Mouse (Mus musculus) cerebellum, adult 11 months (tissue): ENCODE measurements at regions not wholly inside any gene's neighbourhood (a gene's known extent, or its start where the extent isn't known, plus 50 kb on each side); places are given as distances from the start of the nearest gene placed in this dataset.
"Not testable (repeated sequence)": the region's sequence is repeated elsewhere in the genome, so short reads cannot be mapped to it uniquely, and the experiment has no call there.

Source experiments
- DNase-seq: peaks from one replicate; pipeline ENCODE4 v3.0.0; 2022

GRCm38 (mm10) chr8:35020480-35020879 lies 745.1 kb upstream of the Gm19410 start:
- DNase-seq = no peak

- DNase-seq = no peak
Observed at GRCm38 (mm10) chr8:35022649-35023048, 742.9 kb upstream of the Gm19410 start.

- DNase-seq = no peak
Observed at GRCm38 (mm10) chr8:35047798-35048197, 717.8 kb upstream of the Gm19410 start.

- DNase-seq = no peak
Observed at GRCm38 (mm10) chr8:35053444-35053843, 712.1 kb upstream of the Gm19410 start.

GRCm38 (mm10) chr8:35061048-35061447 lies 704.5 kb upstream of the Gm19410 start:
- no peak for DNase-seq

GRCm38 (mm10) chr8:35068228-35068627 lies 697.4 kb upstream of the Gm19410 start:
- DNase-seq = no peak

- no peak for DNase-seq
Observed at GRCm38 (mm10) chr8:35070246-35070989, 695.2 kb upstream of the Gm19410 start.

GRCm38 (mm10) chr8:35075971-35076370 lies 689.6 kb upstream of the Gm19410 start:
- DNase-seq = no peak

GRCm38 (mm10) chr8:35083161-35083560 lies 682.4 kb upstream of the Gm19410 start:
- DNase-seq = no peak

- no peak for DNase-seq
Observed at GRCm38 (mm10) chr8:35087070-35087469, 678.5 kb upstream of the Gm19410 start.

GRCm38 (mm10) chr8:35088380-35089244 lies 677.0 kb upstream of the Gm19410 start:
- DNase-seq = no peak

- DNase-seq = no peak
Observed at GRCm38 (mm10) chr8:35089519-35089918, 676.1 kb upstream of the Gm19410 start.

GRCm38 (mm10) chr8:35101701-35102100 lies 663.9 kb upstream of the Gm19410 start:
- DNase-seq = no peak

- DNase-seq = not testable (repeated sequence)
Observed at GRCm38 (mm10) chr8:35102102-35102501, 663.5 kb upstream of the Gm19410 start.

GRCm38 (mm10) chr8:35104465-35104876 lies 661.1 kb upstream of the Gm19410 start:
- DNase-seq = not testable (repeated sequence)

- DNase-seq = no peak
Observed at GRCm38 (mm10) chr8:35109506-35110217, 655.9 kb upstream of the Gm19410 start.

GRCm38 (mm10) chr8:35110286-35110685 lies 655.3 kb upstream of the Gm19410 start:
- DNase-seq = no peak

- no peak for DNase-seq
Observed at GRCm38 (mm10) chr8:35111130-35111529, 654.5 kb upstream of the Gm19410 start.

- no peak for DNase-seq
Observed at GRCm38 (mm10) chr8:35112591-35113265, 652.9 kb upstream of the Gm19410 start.

- DNase-seq = no peak
Observed at GRCm38 (mm10) chr8:35114031-35114430, 651.6 kb upstream of the Gm19410 start.

GRCm38 (mm10) chr8:35120612-35121011 lies 645.0 kb upstream of the Gm19410 start:
- no peak for DNase-seq

GRCm38 (mm10) chr8:35121084-35121483 lies 644.5 kb upstream of the Gm19410 start:
- DNase-seq = no peak

GRCm38 (mm10) chr8:35123196-35123621 lies 642.4 kb upstream of the Gm19410 start:
- DNase-seq = no peak
